Mouse (Mus musculus) ovary, adult 10 weeks (tissue): Measurements from ENCODE around the gene Plppr2. TPM values are rescaled to one million over a fixed set of nuclear protein-coding genes. Genes with fewer than 3 reads are reported as not detected.

ENCODE experiments used
- polyA plus RNA-seq: library from polyadenylated mRNA; stranded (reverse); fragments of 350-450 nt; fragmentation: Illumina TruSeq; extraction: RNeasy Lipid Tissue Mini Kit (QIAGEN cat#74804); gene quantifications from one replicate; pipeline ENCODE4 v1.2.3, GENCODE M21; 2014

Plppr2 gene
- polyA plus RNA-seq = 0.40 TPM

DNA sequence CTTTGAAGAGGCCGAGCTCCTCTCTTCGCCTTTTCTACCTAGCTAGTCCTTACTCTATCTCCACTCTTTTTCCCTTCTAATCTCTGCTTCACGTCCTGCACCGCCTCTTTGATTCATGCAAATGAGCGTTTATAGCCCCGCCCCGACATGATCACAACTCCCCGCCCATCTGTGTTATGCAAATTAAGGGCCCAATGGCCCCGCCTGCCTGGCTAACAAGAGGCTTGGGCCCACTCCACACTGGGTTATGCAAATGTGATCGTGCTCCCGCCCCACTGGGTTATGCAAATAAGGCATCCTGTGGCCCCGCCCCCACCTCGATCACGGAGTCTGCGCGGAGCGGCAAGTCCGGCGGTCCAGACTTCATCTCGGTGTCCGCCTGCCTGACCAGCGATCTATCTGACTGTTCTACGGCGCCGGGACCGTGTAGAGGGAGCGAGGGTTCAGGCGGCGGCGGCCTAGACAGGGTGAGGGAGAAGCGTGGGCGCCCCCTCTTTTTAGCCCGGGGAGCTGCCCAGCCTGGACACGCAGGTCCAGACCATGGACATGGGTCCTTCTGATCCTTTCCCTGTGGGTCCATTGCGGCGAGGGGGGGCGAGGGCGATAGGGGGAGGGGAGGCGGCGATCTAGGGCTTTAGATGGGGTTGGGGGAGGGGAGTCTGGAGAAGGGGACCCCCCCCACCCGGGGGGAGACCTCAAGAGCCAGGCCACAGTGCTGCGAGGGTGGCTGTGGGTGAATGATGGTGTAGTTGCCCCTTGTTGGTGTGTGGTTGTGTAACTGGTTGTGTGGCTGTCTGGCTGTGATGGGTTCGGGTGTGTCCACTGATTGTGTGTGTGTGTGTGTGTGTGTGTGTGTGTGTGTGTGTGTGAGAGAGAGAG is at the start of gene Plppr2:
Plppr2 (plus strand) TSS at position 342 of the 879 bp plus-strand sequence.

DNA sequence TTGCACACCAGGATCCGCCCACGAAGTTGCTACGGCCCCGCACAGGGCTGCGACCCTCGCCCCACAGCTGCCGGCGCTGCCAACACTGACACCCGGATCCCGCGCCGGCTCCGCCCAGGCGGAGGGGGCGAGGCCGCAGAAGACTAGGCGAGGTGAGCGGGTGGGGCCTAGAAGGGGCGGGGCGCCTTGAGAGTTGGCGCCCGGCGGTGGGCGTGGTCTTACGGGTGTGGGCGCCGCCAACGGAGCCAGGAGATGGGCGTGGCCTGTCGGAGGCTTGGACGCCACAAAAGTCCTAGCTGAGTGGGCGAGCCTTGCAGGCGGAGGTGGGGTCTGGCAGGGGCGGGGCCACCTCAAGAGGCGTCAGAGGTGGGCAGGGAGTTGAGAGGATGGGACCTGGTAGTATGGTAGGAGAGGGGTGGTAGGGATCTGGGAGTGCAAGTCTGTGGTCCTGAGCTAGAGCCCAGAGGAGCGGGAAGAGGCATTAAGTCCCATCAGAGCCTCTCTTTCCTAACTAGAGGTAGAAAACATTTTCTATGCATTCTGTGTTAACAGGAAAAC is 18.7 kb upstream of the Plppr2 start, which contains the start of gene Rab3d:
Rab3d (minus strand) TSS at position 158 of the 558 bp plus-strand sequence.

DNA sequence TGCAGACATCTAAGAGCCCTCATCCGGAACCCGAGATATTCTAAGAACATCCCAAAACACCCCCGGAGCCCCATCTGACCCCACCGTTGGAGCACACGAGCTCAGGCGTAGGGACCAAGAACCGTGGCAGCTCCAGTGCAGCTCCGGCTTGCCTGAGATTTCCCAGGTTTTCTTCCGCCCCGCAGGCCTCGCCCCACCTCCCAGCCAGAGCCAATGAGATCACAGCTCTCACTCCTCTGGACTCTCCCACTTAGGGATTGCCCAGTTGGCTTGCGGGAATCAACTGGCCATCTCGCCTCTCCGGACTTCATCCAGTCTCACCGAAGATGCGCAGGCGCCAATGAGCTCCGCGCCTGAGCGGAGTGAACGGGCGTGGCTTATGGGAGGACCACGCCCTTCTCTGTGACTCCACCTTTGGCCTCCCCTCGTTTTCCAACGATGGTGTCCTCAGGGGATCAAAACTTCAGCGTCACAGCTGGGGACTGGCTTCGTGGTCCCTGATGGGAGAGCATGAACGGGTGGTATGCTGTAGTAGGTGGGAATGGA is 9.6 kb upstream of the Plppr2 start, which contains the start of the genes Ccdc159 and Tmem205:
Ccdc159 (plus strand) TSS at position 264 of the 546 bp plus-strand sequence.
Tmem205 (minus strand) TSS at position 349 of the 546 bp plus-strand sequence.

DNA sequence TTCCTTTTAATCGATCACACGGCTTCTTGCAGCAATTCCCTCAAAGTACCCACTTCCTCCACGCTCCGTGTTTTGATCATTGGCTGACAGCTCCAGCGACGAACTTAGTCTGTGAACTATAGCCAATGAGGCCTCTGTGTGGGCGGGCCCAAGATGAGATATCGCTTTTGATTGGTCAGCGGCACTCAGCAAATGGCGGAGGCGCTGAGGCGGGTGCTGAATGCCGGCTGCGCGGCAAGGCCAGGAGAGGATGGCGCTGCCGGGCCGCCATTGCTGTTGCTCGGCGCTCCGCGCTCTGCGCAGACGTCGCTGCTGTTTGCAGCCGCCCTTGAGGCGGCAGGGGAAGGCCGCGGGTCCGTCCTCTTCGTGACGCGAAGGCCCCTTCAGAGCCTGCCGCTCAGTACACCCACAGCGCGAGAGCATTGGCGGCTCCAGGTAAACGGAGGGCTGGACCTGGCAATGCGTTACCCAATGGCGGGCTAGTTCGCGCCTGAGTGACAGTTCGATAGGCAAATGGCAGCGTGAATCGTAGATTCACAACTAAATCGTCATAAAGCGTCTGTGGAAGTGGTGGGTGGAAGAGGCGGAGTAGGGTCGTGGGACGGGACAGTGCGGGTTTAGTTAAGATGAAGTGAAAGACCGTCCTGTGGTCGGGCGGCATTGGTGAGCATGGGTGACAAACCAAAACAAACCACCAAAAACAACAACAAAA is 18.9 kb downstream of the Plppr2 start, which contains the start of gene Swsap1:
Swsap1 (plus strand) TSS at position 186 of the 712 bp plus-strand sequence.

DNA sequence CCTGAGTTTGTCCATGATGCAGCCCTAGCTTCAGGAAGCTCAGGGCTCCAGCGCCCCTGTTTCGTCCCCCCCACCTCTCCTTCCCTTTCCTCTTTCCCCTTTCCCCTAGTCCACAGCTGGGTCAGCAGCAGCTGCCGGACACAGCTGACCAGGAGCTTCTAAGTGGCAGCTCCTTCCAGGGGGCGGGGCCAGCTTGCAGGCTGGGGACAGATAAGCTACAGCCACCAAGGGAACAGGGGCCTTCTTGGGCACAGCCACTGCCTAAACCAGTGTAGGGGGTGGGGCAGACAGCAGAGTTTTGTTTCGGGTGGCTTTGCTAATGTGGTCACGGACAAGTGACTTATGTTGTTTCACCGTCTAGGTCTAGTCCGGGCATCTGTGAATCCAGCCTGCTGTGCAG is 26.6 kb downstream of the Plppr2 start, which contains the start of gene Epor:
Epor (minus strand) TSS at position 90 of the 400 bp plus-strand sequence.

DNA sequence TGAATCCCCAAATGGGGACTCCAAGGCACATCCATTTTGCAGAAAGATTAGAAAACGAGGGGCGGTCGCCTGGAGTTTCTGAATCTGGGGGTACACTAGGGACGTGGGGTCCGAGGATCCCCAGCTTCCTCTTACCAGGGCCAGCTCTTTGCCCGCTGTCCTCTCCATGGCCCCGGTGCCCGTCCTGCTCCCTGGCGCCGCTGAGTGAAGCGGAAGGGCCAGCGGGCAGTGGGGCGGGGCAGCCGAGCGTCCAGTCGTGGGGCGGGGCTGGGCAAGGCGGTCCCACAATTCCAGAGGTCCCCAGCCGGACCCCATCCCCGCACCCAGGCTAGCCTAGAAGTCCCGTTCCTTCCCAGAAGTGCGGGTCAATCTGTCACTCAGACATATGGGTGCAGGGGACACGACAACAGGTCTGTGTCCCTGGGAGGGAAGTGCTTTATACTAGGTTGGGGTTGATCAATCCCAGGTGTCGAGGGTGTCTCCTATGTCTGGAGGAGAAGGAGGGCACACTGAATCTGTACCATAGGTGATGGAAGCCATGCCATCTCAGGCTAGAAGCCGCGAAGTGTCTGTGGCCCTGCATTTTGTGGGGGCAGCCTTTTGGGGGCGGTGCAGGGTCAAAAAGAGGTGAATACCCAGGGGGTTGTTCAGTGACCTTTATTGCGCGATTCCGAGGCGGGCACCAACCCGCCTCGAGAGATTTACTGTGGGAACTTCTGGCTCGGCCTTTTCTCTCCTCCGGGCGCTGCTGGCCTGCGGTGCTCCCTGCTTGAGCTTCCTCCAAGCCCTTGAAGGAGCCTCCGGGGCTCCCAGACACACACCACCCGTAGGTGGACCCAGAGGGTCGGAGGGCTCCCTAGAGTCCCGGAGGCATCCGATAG is 52.6 kb downstream of the Plppr2 start, which contains the start of gene Rgl3:
Rgl3 (minus strand) TSS at position 217 of the 881 bp plus-strand sequence.

Other genes starting within 250 kb of the Plppr2 start
- gene Ldlr, start 213.6 kb upstream of the Plppr2 start, polyA plus RNA-seq = 21.2 TPM
- 5.9 TPM for gene Spc24, start 176.7 kb upstream of the Plppr2 start, polyA plus RNA-seq
- gene Kank2, start 138.3 kb upstream of the Plppr2 start, polyA plus RNA-seq = 32.1 TPM
- not detected for gene Angptl8, start 101.5 kb upstream of the Plppr2 start, polyA plus RNA-seq
- 3.3 TPM for gene Dock6, start 84.4 kb upstream of the Plppr2 start, polyA plus RNA-seq
- 4.4 TPM for gene Rab3d, start 18.8 kb upstream of the Plppr2 start, polyA plus RNA-seq
- gene Ccdc159, start 9.6 kb upstream of the Plppr2 start, polyA plus RNA-seq = 0.43 TPM
- gene Tmem205, start 9.5 kb upstream of the Plppr2 start, polyA plus RNA-seq = 0.46 TPM
- 4.3 TPM for gene Swsap1, start 18.7 kb downstream of the Plppr2 start, polyA plus RNA-seq
- not detected for gene Epor, start 26.5 kb downstream of the Plppr2 start, polyA plus RNA-seq
- 0.26 TPM for gene Rgl3, start 52.4 kb downstream of the Plppr2 start, polyA plus RNA-seq
- 0.77 TPM for gene Ccdc151, start 65.6 kb downstream of the Plppr2 start, polyA plus RNA-seq
- 7.8 TPM for gene Prkcsh, start 65.8 kb downstream of the Plppr2 start, polyA plus RNA-seq
- 0.29 TPM for gene Elavl3, start 115.0 kb downstream of the Plppr2 start, polyA plus RNA-seq
- not detected for gene Gm49318, start 134.2 kb downstream of the Plppr2 start, polyA plus RNA-seq
- not detected for gene Zfp653, start 134.3 kb downstream of the Plppr2 start, polyA plus RNA-seq
- 2.0 TPM for gene Ecsit, start 148.4 kb downstream of the Plppr2 start, polyA plus RNA-seq
- gene Cnn1, start 162.2 kb downstream of the Plppr2 start, polyA plus RNA-seq = 270 TPM
- gene Elof1, start 180.1 kb downstream of the Plppr2 start, polyA plus RNA-seq = 7.4 TPM
- gene Acp5, start 198.7 kb downstream of the Plppr2 start, polyA plus RNA-seq = 0.46 TPM
- 2.9 TPM for gene Pigyl, start 219.8 kb downstream of the Plppr2 start, polyA plus RNA-seq